Mouse (Mus musculus) neural tube, embryonic 14.5 days (tissue): ENCODE data around the gene Adprm. TPM values are rescaled to one million over a fixed set of nuclear protein-coding genes. Genes with fewer than 3 reads are reported as not detected.

Source experiments
- ATAC-seq: fragments of 200-750 bp; cut with Nextera tagmentation; 2 replicates; pipeline ENCODE4 v1.8.0; 2017; ENCODE audit warnings: low read depth, mild to moderate bottlenecking, moderate TSS enrichment, moderate library complexity
- H3K27ac ChIP-seq: fragments of 300-500 bp; sonication (generic); 2 replicates; pipeline ENCODE4 v1.5.1; 2014; ENCODE audit warnings: low read depth, mild to moderate bottlenecking, control low read depth, low read length, moderate library complexity, mixed read lengths
- H3K27me3 ChIP-seq: fragments of 300-500 bp; sonication (generic); 2 replicates; pipeline ENCODE4 v1.6.1; 2014; ENCODE audit warnings: low read length; ENCODE audit not compliant: control insufficient read depth, insufficient read depth
- H3K36me3 ChIP-seq: fragments of 300-500 bp; sonication (generic); 2 replicates; pipeline ENCODE4 v1.6.1; 2014; ENCODE audit warnings: low read length, mixed read lengths; ENCODE audit not compliant: control insufficient read depth, insufficient read depth
- H3K4me1 ChIP-seq: fragments of 300-500 bp; sonication (generic); 2 replicates; pipeline ENCODE4 v1.6.1; 2014; ENCODE audit warnings: low read length; ENCODE audit not compliant: control insufficient read depth, insufficient read depth
- H3K4me2 ChIP-seq: fragments of 300-500 bp; sonication (generic); 2 replicates; pipeline ENCODE4 v1.6.1; 2014; ENCODE audit warnings: mild to moderate bottlenecking, low read depth, low read length, control low read depth
- H3K4me3 ChIP-seq: fragments of 300-500 bp; sonication (generic); 2 replicates; pipeline ENCODE4 v1.5.1; 2014; ENCODE audit warnings: low read depth, low read length, control low read depth, mixed read lengths
- H3K9ac ChIP-seq: fragments of 300-500 bp; sonication (generic); replicated peaks from 2 replicates; pipeline ENCODE4 v1.6.1; 2014; ENCODE audit warnings: low read depth, mild to moderate bottlenecking, control low read depth, low read length, mixed read lengths
- H3K9me3 ChIP-seq: fragments of 300-500 bp; sonication (generic); 2 replicates; pipeline ENCODE4 v1.6.1; 2016; ENCODE audit warnings: low read length; ENCODE audit not compliant: control insufficient read depth
- WGBS: fragments of 180-500 bp; shearing (Covaris S2); extraction: QIAGEN DNeasy Blood & Tissue Kit; methylation state at CpG from one replicate; pipeline ENCODE4 v1.1.7; 2014; 5-methylcytosine and 5-hydroxymethylcytosine counted together
- polyA plus RNA-seq: library from polyadenylated mRNA; unstranded; fragments of >200 nt; fragmentation: Nextera tagmentation; extraction: Ambion mirVana; gene quantifications from 2 replicates; pipeline ENCODE4 v1.2.1, GENCODE M21; 2014

The Adprm gene
- polyA plus RNA-seq, 1 experiment from 2014 or later, result 35.1 TPM

GRCm38 (mm10) chr11:67062726-67063125 is 10.3 kb upstream of the Adprm start:
- H3K9me3 ChIP-seq, result no peaks in the 10 kb centered on the region
- no peak overlapping the region for H3K4me2 ChIP-seq
- ATAC-seq, result no peak
- no peaks in the 10 kb centered on the region for H3K4me1 ChIP-seq
- H3K27ac ChIP-seq, result no peak overlapping the region
- 87% methylated on average over 3 of the region's 3 CpGs for WGBS
- H3K36me3 ChIP-seq, result peaks cover 34% of the 10 kb centered on the region
- H3K27me3 ChIP-seq, result no peaks in the 10 kb centered on the region
- no peak overlapping the region for H3K9ac ChIP-seq
- no peak overlapping the region for H3K4me3 ChIP-seq

DNA sequence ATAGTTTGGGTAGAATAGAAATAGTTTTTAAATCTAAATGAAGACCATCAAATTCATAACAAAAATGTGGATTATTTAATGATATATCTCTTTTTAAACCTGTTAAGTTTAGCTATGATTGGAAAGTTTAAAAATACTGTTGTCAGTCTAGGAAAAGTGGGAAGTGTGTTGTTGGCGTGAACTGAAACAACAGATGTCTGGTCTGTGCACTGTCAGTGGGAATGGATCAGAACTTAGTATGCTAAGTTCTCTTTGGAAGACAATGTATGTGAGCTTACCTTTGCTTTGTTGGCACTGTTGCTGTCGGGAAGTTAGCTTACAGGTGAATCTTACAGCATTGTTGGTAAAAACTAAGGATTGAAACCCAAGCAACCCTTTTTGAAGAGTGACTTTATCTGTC is 8.9 kb upstream of the Adprm start:
- Histone ChIP-seq H3K27ac (no peak overlapping the region), H3K9ac (no peak overlapping the region), H3K36me3 (peaks cover 44% of the 10 kb centered on the region)

GRCm38 (mm10) chr11:67054754-67055365 is 2.5 kb upstream of the Adprm start:
- ATAC-seq, result no peak
- Histone ChIP-seq H3K9ac (no peak overlapping the region), H3K4me3 (no peak overlapping the region), H3K36me3 (peaks cover 18% of the 10 kb centered on the region), H3K27me3 (no peaks in the 10 kb centered on the region), H3K27ac (no peak overlapping the region), H3K9me3 (no peaks in the 10 kb centered on the region), H3K4me2 (no peak overlapping the region), H3K4me1 (peaks cover 11% of the 10 kb centered on the region; the same call in 1 of the 2 replicates)
- WGBS, result 91% methylated on average over 8 of the region's 8 CpGs

More for the DNA sequence above, 8.9 kb upstream of the Adprm start:
- no peaks in the 10 kb centered on the region for H3K9me3 ChIP-seq
- H3K4me1 ChIP-seq, result no peaks in the 10 kb centered on the region
- no peaks in the 10 kb centered on the region for H3K27me3 ChIP-seq
- H3K4me3 ChIP-seq, result no peak overlapping the region
- no peak for ATAC-seq
- no peak overlapping the region for H3K4me2 ChIP-seq
- 89% methylated on average over 2 of the region's 2 CpGs for WGBS

DNA sequence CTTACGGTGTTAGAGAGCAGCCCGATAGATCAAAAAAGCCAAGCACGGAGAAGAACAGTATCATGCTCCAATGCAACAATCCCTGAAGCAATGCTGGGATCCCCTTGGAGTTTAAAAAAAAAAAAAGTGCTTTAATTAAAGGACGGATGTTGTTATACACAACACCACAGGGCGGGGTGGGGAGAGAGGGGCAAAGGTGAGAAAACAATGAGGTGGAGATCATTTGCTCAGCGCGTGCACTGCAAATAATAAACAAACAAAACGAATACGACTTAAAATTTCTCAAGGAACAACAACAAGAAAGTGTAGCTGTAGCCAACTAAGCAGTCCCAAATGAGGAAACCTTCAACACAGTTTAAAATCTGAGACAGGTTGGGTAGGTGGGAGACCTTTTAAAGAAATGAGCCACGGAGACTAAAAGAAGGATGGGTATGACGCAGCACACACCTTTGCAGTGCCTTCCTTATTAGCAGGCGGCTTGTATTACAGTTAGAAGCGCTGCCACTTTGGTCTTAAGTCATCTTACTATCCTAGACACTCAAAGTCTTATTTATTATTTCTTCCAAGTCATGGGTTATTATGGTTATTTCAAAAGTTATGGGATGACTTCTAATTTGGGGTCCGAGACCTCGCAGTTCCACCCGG is 596 bp downstream of the Adprm start:
- no peaks in the 10 kb centered on the region for H3K9me3 ChIP-seq
- H3K27ac ChIP-seq, result peak overlapping the region; percentile 82
- WGBS, result 9% methylated on average over 16 of the region's 16 CpGs
- H3K9ac ChIP-seq, result peak overlapping the region; percentile 73
- no peaks in the 10 kb centered on the region for H3K27me3 ChIP-seq
- peak overlapping the region; percentile 98 for H3K4me3 ChIP-seq
- H3K4me1 ChIP-seq, result peaks cover 11% of the 10 kb centered on the region; the same call in 1 of the 2 replicates
- H3K36me3 ChIP-seq, result peaks cover 5% of the 10 kb centered on the region; the same call in 1 of the 2 replicates
- H3K4me2 ChIP-seq, result peak overlapping the region; percentile 61
- ATAC-seq, result peak; percentile 47; the same call in 1 of the 2 replicates

DNA sequence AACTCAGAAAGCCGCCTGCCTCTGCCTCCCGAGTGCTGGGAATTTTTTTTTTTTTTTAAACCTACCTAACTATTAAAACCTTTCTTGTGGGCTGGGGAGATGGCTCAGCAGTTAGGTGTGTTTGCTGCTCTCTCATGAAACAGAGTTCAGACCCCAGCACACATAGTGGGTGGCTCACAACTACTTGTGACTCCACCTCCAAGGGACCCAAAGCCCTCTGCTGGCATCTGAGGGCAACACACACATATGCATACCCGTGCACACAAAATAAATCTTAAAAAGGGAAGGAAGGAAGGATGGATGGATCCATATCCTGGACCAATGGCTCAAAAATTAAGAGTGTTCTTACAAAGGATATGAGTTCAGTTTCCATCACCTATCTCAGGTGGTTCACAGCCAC is 3.1 kb downstream of the Adprm start:
- no peak for ATAC-seq
- H3K27me3 ChIP-seq, result no peaks in the 10 kb centered on the region

GRCm38 (mm10) chr11:67048496-67048895 is 3.9 kb downstream of the Adprm start:
- H3K4me1 ChIP-seq, result peaks cover 9% of the 10 kb centered on the region; the same call in 1 of the 2 replicates
- no peak overlapping the region for H3K9ac ChIP-seq
- no peaks in the 10 kb centered on the region for H3K27me3 ChIP-seq
- ATAC-seq, result no peak
- no peak overlapping the region for H3K4me2 ChIP-seq
- no peak overlapping the region for H3K4me3 ChIP-seq
- 94% methylated on average over 8 of the region's 8 CpGs for WGBS
- no peak overlapping the region for H3K27ac ChIP-seq
- no peaks in the 10 kb centered on the region for H3K36me3 ChIP-seq
- H3K9me3 ChIP-seq, result no peaks in the 10 kb centered on the region

More for the DNA sequence above, 3.1 kb downstream of the Adprm start:
- no peaks in the 10 kb centered on the region for H3K36me3 ChIP-seq
- H3K4me1 ChIP-seq, result peaks cover 11% of the 10 kb centered on the region; the same call in 1 of the 2 replicates
- H3K4me2 ChIP-seq, result no peak overlapping the region
- 94% methylated on average over 3 of the region's 3 CpGs for WGBS
- H3K9me3 ChIP-seq, result no peaks in the 10 kb centered on the region
- no peak overlapping the region for H3K27ac ChIP-seq
- no peak overlapping the region for H3K4me3 ChIP-seq
- H3K9ac ChIP-seq, result no peak overlapping the region

GRCm38 (mm10) chr11:67047199-67047598 is 5.2 kb downstream of the Adprm start:
- Histone ChIP-seq H3K4me1 (0 out of 2 replicates have a peak, but pooled peaks cover 5% of the 10 kb centered on the region), H3K4me2 (no peak overlapping the region), H3K9ac (no peak overlapping the region), H3K9me3 (no peaks in the 10 kb centered on the region), H3K36me3 (no peaks in the 10 kb centered on the region), H3K27me3 (no peaks in the 10 kb centered on the region), H3K4me3 (no peak overlapping the region), H3K27ac (no peak overlapping the region)
- no peak for ATAC-seq
- WGBS, result 93% methylated on average over 5 of the region's 5 CpGs

GRCm38 (mm10) chr11:67044959-67045358 is 7.4 kb downstream of the Adprm start:
- Histone ChIP-seq H3K4me2 (no peak overlapping the region), H3K27ac (no peak overlapping the region), H3K9me3 (no peaks in the 10 kb centered on the region), H3K4me1 (no peaks in the 10 kb centered on the region), H3K4me3 (no peak overlapping the region), H3K9ac (no peak overlapping the region), H3K27me3 (no peaks in the 10 kb centered on the region), H3K36me3 (peaks cover 15% of the 10 kb centered on the region)
- ATAC-seq, result no peak
- WGBS, result 84% methylated on average over 6 of the region's 6 CpGs

GRCm38 (mm10) chr11:67043007-67043406 is 9.4 kb downstream of the Adprm start:
- no peaks in the 10 kb centered on the region for H3K9me3 ChIP-seq
- H3K4me3 ChIP-seq, result no peak overlapping the region
- H3K4me1 ChIP-seq, result no peaks in the 10 kb centered on the region
- H3K36me3 ChIP-seq, result peaks cover 18% of the 10 kb centered on the region
- no peak overlapping the region for H3K9ac ChIP-seq
- no peak overlapping the region for H3K4me2 ChIP-seq
- H3K27me3 ChIP-seq, result no peaks in the 10 kb centered on the region
- WGBS, result 23% methylated on average over 8 of the region's 8 CpGs
- H3K27ac ChIP-seq, result no peak overlapping the region
- no peak for ATAC-seq
